Mouse (Mus musculus): Measurements from ENCODE around the gene Mfn2. TPM values are rescaled to one million over a fixed set of nuclear protein-coding genes. Genes with fewer than 3 reads are reported as not detected.
A peak's percentile ranks its signal among the peaks of the same experiment; 100 is the strongest.

The Mfn2 gene
- polyA plus RNA-seq, 1 experiment = not detected

DNA sequence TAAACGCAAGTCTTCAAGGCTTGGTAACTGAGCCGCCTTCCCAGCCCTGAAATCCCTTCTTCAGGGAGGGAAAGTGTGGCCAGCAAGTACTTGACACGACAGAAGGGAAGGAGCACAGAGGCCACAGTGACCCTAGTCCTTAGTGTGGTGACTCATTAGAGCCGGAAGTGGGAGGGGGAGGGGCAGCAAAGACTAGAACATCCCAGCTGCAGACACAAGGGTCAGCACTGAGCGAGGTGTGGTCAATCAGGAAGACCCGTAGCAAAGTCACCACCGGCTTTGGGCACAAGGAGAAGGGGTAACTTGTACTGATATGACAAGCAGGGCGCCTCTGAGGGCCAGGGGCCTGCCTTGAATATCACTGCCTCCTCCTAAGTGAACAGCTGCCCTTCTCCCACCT, 23.2 kb upstream of the Mfn2 start:
- no peak for TF ChIP-seq POLR2A (IDR thresholded peaks at IDR 0.05; ENCODE audit: insufficient read depth, low read depth, low read length)
- no peak for TF ChIP-seq CTCF (IDR thresholded peaks at IDR 0.05; ENCODE audit: insufficient read depth, low read depth, low read length)
- Histone ChIP-seq H3K4me1 (ENCODE audit: control insufficient read depth, insufficient read depth, low read length) (no peaks in the 10 kb centered on the region; the same call in 1 of the 2 replicates), H3K4me3 (ENCODE audit: insufficient read depth, low read depth, low read length) (no peak overlapping the region), H3K27ac (ENCODE audit: insufficient read depth, low read depth, low read length) (no peak overlapping the region)
- 67% methylated on average over 8 of the region's 8 CpGs for WGBS

DNA sequence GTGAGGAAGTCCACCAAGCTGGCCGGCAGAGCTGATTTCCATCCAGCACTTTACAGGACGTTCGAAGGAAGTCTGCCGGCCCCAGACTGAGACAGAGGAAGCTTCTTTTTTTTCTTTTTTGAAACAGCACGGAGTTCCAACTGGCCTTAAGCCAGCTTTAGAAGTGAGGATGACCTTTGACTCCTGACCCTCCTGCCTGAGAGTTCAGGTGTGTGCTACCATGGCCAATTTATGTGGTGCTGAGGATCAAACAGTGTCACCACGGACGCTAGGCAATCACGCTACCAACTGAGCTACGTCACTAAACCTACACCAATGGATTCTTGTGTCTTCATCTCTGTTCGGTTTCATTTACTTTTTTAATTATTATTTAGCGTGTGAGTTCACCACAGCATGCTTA, 17.8 kb upstream of the Mfn2 start:
- 73% methylated on average over 11 of the region's 11 CpGs for WGBS
- H3K4me1 ChIP-seq (ENCODE audit: control insufficient read depth, insufficient read depth, low read length) = no peaks in the 10 kb centered on the region; the same call in 1 of the 2 replicates
- H3K27ac ChIP-seq (ENCODE audit: insufficient read depth, low read depth, low read length) = no peak overlapping the region
- TF ChIP-seq POLR2A (IDR thresholded peaks at IDR 0.05; ENCODE audit: insufficient read depth, low read depth, low read length) (no peak), CTCF (IDR thresholded peaks at IDR 0.05; ENCODE audit: insufficient read depth, low read depth, low read length) (no peak)
- H3K4me3 ChIP-seq (ENCODE audit: insufficient read depth, low read depth, low read length) = no peak overlapping the region

DNA sequence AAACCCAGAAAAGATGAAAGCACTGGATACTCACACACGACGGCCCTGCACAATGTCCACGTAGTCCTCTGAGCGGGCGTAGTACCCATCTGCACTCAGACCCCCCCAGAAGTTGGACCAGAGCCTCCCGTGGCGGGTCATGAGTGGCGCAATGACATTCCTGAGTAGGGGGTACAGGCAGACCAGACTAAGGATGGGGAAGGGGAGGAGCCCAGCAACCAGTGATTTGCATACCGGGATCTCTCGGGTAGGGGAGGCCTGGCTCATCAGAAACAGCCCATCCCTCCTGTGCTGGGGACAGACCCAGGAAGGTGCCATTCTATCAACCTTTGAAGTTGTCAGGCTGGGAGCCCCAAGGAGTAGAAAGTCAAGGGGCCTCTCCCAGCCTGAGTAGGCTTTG, 16.5 kb upstream of the Mfn2 start:
- H3K4me1 ChIP-seq (ENCODE audit: control insufficient read depth, insufficient read depth, low read length) = no peaks in the 10 kb centered on the region; the same call in 1 of the 2 replicates
- TF ChIP-seq POLR2A (IDR thresholded peaks at IDR 0.05; ENCODE audit: insufficient read depth, low read depth, low read length) (no peak), CTCF (IDR thresholded peaks at IDR 0.05; ENCODE audit: insufficient read depth, low read depth, low read length) (no peak)
- WGBS = 44% methylated on average over 10 of the region's 10 CpGs
- no peak overlapping the region for H3K27ac ChIP-seq (ENCODE audit: insufficient read depth, low read depth, low read length)
- H3K4me3 ChIP-seq (ENCODE audit: insufficient read depth, low read depth, low read length) = no peak overlapping the region

DNA sequence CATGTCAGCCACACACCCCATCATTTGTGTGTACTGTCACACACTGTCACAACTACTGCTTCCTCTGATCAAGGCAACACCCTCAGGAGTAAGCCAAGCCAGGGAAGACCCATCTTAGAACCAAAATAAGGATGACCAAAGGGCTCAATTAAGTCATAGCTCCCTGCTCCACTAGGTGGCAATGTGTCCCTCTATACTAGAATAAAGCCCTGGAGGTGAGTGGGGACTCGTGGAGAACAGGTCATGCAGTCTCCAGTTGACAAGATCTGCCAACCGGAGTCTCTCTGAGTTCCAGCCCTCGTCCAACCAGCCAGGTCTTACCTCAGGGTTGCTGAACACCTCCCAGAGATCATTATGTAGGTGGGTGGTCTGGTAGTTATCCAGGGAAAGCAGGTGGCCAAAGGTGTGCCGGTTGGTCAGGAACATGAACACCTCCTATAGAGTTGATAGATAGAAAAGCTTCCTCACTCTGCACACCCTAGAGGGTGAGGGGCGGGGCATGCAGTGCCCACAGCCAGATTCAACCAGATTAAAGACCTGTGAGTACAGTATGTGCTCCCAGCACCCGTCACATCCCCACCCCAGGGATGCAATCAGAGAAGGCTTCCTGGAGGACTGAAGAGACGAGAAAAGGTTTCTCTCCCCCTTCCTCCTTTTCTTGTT, 14.1 kb upstream of the Mfn2 start:
- TF ChIP-seq POLR2A (IDR thresholded peaks at IDR 0.05; ENCODE audit: insufficient read depth, low read depth, low read length) (no peak), CTCF (IDR thresholded peaks at IDR 0.05; ENCODE audit: insufficient read depth, low read depth, low read length) (no peak)
- Histone ChIP-seq H3K27ac (ENCODE audit: insufficient read depth, low read depth, low read length) (no peak overlapping the region), H3K4me1 (ENCODE audit: control insufficient read depth, insufficient read depth, low read length) (no peaks in the 10 kb centered on the region; the same call in 1 of the 2 replicates), H3K4me3 (ENCODE audit: insufficient read depth, low read depth, low read length) (no peak overlapping the region)
- 64% methylated on average over 7 of the region's 7 CpGs for WGBS

DNA sequence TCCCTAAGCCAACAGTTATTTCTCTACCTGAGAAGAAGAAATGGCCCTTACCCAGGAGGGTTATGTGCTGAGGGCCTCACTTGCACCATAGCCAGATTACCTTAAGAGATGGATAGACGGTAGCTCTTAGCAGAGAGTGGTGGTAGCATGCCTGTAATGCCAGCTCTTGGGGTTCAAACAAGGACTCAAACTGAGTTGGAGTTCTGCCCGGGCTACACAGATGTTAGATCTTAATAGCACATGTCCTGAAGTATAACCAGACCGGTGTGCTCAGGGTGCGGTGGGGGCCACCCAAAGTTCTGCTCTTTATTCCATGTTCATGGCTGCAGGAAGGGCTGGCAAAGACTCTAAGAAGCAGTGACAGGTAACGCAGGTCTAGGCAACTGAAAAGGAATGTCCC, 5.0 kb upstream of the Mfn2 start:
- Histone ChIP-seq H3K4me3 (ENCODE audit: insufficient read depth, low read depth, low read length) (no peak overlapping the region), H3K27ac (ENCODE audit: insufficient read depth, low read depth, low read length) (no peak overlapping the region), H3K4me1 (ENCODE audit: control insufficient read depth, insufficient read depth, low read length) (no peaks in the 10 kb centered on the region; the same call in 1 of the 2 replicates)
- TF ChIP-seq CTCF (IDR thresholded peaks at IDR 0.05; ENCODE audit: insufficient read depth, low read depth, low read length) = no peak
- no peak for TF ChIP-seq POLR2A (IDR thresholded peaks at IDR 0.05; ENCODE audit: insufficient read depth, low read depth, low read length)
- 89% methylated on average over 5 of the region's 5 CpGs for WGBS

DNA sequence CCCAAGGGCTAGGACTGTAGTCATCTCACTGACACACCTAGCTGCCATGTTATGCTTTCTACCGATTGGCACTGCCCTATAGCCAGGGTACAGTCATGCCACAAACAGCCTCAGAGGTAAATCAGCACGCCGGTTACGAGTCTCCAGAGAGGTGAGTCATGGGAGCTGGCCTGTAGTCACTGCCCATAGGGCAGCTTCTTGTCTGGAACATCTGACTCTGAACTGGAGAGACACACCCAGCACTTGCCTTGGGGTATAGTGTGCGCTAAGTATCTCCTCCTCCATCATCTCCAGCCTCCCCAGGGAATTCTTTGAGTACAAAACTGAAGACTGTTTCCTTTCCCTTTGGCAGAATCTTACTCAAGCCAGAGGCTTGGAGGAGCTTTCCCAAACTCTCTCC, 1.7 kb upstream of the Mfn2 start:
- Histone ChIP-seq H3K27ac (ENCODE audit: insufficient read depth, low read depth, low read length) (no peak overlapping the region), H3K4me1 (ENCODE audit: control insufficient read depth, insufficient read depth, low read length) (peaks cover 9% of the 10 kb centered on the region), H3K4me3 (ENCODE audit: insufficient read depth, low read depth, low read length) (no peak overlapping the region)
- 91% methylated on average over 5 of the region's 5 CpGs for WGBS
- TF ChIP-seq POLR2A (IDR thresholded peaks at IDR 0.05; ENCODE audit: insufficient read depth, low read depth, low read length) (no peak), CTCF (IDR thresholded peaks at IDR 0.05; ENCODE audit: insufficient read depth, low read depth, low read length) (no peak)

DNA sequence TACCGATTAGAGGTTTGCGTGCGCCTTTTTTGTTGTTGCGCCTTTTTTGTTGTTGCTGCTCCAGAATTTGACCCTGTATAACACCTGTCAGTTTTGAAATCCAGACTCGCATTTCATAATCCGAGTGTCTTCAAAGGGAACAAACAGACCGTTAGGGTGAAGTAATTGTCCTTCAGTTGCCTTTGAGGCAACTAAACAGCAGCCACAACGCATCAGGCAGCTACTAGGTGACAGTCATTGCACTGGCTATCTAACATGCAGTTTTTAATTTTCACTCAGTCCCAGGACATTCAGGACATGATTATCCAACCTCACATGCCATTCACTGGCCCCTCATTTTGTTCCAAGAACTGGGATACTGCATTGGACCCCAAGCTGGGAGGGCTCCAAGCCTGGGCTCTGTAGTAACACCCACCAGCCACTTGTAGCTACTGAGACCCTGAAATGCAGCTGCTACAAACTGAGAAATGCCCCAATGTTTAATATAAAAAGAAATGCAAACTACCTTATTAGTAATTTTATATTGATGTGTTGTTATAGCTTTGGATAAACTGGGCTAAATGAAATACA, 671 bp upstream of the Mfn2 start:
- TF ChIP-seq CTCF (IDR thresholded peaks at IDR 0.05; ENCODE audit: insufficient read depth, low read depth, low read length) = no peak
- TF ChIP-seq POLR2A (IDR thresholded peaks at IDR 0.05; ENCODE audit: insufficient read depth, low read depth, low read length) = no peak
- WGBS = under 1% methylated on average over 8 of the region's 8 CpGs
- Histone ChIP-seq H3K4me1 (ENCODE audit: control insufficient read depth, insufficient read depth, low read length) (peaks cover 15% of the 10 kb centered on the region), H3K27ac (ENCODE audit: insufficient read depth, low read depth, low read length) (peak overlapping the region; percentile 57; the same call in 1 of the 2 replicates), H3K4me3 (ENCODE audit: insufficient read depth, low read depth, low read length) (peak overlapping the region; percentile 99)

DNA sequence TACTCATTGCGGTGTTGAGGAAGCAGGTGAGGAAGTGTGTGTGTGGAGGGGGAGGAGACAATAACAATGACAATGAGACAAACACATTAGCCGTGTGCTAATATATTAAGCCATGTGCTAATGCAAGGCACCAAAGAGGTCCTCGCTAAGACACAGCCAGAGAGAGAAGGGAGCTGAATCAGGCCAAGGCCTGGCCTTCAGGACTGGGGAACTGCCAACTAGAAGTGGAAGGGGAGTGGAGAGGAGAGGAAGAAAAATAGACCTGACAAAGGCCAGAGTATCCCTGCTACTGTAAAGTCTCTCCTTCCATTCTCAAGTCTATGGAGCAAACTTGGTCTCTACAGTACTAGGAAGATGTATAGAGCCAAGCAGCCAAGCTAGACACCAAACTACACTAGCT, 903 bp downstream of the Mfn2 start:
- 57% methylated on average over 3 of the region's 3 CpGs for WGBS
- no peak for TF ChIP-seq POLR2A (IDR thresholded peaks at IDR 0.05; ENCODE audit: insufficient read depth, low read depth, low read length)
- no peak for TF ChIP-seq CTCF (IDR thresholded peaks at IDR 0.05; ENCODE audit: insufficient read depth, low read depth, low read length)
- Histone ChIP-seq H3K27ac (ENCODE audit: insufficient read depth, low read depth, low read length) (no peak overlapping the region), H3K4me1 (ENCODE audit: control insufficient read depth, insufficient read depth, low read length) (peaks cover 15% of the 10 kb centered on the region), H3K4me3 (ENCODE audit: insufficient read depth, low read depth, low read length) (no peak overlapping the region)

DNA sequence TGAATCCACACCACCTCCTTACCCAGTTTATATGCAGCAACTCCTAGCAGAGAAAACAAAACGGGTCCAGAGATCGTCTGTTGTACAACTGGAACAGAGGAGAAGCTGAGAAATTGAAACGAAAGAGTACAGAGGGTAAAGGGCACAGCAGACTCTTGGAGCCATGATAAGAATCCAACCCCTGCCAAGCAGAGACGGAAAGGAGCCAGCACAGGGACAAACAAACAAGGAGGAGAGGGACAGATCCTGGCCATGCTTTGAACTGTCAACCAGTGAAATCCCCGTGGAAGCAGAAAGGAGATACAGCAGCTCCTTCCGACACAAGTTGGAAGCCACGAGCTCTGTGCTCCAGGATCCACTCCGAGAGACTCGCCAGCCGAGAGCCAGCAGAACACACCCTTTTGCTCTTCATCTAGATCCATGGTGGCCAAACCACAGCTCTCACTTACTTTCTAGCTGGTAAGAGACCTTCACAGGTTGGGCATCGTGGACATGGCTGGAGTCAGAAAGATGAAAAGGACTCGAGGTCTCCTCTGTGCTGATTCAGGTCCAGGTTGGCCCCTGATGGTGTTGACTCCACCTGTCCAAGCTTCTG, 1.5 kb downstream of the Mfn2 start:
- TF ChIP-seq CTCF (IDR thresholded peaks at IDR 0.05; ENCODE audit: insufficient read depth, low read depth, low read length) = no peak
- no peak for TF ChIP-seq POLR2A (IDR thresholded peaks at IDR 0.05; ENCODE audit: insufficient read depth, low read depth, low read length)
- peaks cover 19% of the 10 kb centered on the region for H3K4me1 ChIP-seq (ENCODE audit: control insufficient read depth, insufficient read depth, low read length)
- no peak overlapping the region for H3K4me3 ChIP-seq (ENCODE audit: insufficient read depth, low read depth, low read length)
- 87% methylated on average over 12 of the region's 12 CpGs for WGBS
- no peak overlapping the region for H3K27ac ChIP-seq (ENCODE audit: insufficient read depth, low read depth, low read length)
